Mouse (Mus musculus) ES-E14 (cell line): ENCODE measurements around the gene Zbed4.

Source experiments
- HCFC1 ChIP-seq: IDR thresholded peaks from 2 replicates; pipeline ENCODE4 v1.6.1; 2012; ENCODE audit warnings: low read length, inconsistent platforms, borderline replicate concordance; ENCODE audit not compliant: insufficient read depth
- ZC3H11A ChIP-seq: IDR thresholded peaks from 2 replicates; pipeline ENCODE4 v1.6.1; 2012; ENCODE audit warnings: low read depth, mild to moderate bottlenecking, inconsistent platforms, low read length, borderline replicate concordance
- ZNF384 ChIP-seq: IDR thresholded peaks from 2 replicates; pipeline ENCODE4 v1.6.1; 2012; ENCODE audit warnings: low read depth, low read length, inconsistent platforms

DNA sequence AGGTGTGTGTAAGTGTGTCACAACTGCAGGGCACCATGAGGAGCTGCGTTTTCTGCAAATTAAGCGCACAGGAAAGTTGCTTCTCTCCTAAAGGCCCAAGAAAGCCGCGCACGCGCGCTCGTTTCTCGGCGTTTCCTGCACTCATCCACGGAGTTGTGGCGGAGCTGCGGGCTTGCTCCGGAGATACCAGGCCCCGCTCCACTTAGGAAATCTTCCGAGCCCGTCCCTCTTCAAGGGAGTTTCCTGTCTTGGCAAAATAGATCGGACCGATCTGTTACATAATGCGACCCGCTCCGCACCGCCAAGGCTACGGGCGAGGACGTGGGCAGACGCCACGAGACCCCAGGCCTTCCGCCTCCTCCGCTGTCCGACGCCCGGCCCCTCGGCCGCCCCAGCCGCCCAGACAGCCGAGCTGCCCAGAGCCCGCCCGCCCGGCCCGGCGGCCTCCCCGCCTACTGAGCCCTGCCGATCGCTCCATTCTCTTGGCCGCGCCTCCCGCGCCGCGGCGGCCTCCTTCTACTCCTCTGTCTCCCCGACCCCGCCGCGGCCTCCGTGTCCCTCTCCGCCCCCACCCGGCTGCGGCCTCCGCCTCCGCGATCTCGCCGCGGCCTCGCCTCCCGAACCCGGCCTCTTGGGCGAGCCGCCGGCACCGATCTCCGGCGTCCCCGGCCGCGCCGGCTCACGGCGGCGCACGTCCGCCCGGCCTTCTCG lies 18.3 kb upstream of the Zbed4 start:
- no peak for TF ChIP-seq HCFC1
- TF ChIP-seq ZC3H11A = no peak
- no peak for TF ChIP-seq ZNF384
